Mouse (Mus musculus): ENCODE measurements around the gene Mapkapk3. TPM values are rescaled to one million over a fixed set of nuclear protein-coding genes. Genes with fewer than 3 reads are reported as not detected.
"Not testable (repeated sequence)": the region's sequence is repeated elsewhere in the genome, so short reads cannot be mapped to it uniquely, and the experiment has no call there.

Mapkapk3 gene
- polyA plus RNA-seq, 1 experiment from 2014 or later: 3.9 TPM

DNA sequence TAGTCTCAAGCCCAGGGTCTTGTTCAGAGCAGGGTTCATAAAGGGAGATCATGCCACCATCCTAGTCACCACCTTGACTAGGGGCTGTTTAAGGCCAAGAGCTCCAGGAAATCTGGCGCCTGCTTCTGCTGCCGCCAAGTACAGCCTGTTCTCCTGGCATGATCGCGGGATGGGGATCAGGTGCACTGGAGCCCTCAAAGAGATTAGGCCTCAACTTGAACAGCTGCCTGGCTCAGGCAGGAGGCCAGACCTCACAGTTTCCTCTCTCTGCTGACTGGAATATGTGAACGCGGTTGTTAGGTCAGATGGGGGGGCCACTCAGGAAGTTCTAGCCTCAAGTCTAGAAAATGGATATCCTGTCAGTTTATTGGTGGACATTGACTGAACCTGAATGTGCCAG lies 33.9 kb upstream of the Mapkapk3 start:
- no peak for DNase-seq (ENCODE audit: low spot score)
- H3K4me1 ChIP-seq: peaks cover 16% of the 10 kb centered on the region
- H3K27ac ChIP-seq (replicated peaks): no peak overlapping the region
- H3K36me3 ChIP-seq: peaks cover 16% of the 10 kb centered on the region
- no peaks in the 10 kb centered on the region for H3K9me3 ChIP-seq (replicated peaks)
- no peak overlapping the region for H3K4me3 ChIP-seq
- H3K27me3 ChIP-seq (ENCODE audit: low read depth, poor library complexity, severe bottlenecking): no peaks in the 10 kb centered on the region
- 81% methylated on average over 6 of the region's 6 CpGs for WGBS

DNA sequence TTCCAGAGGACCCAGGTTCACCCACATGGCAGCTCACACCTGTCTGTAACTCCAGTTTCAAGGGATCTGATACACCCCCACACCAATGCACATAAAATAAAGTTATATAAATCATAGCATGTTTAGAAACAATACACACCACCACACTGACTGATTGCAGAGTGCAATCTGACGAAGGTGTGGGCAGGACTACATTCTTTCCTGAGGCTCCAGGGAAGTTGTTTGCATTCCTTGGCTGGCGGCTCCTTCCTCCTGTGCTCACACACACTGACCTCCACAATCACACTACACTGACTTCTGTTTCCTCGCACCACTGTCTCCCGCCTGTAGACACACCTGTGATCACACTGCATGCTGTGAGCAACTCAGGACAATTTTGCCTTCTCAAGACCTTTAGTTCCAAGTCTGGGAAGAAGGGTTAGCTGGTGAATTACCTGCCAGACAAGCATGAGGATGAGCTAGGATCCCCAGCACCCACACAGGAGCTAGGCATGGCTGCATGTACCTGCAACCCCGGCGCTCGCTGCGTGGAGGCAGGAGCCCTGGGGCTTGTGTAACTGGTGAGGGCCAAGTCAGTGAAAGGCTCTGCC lies 32.9 kb upstream of the Mapkapk3 start:
- WGBS: 86% methylated on average over 8 of the region's 8 CpGs
- Histone ChIP-seq H3K9me3 (replicated peaks) (no peaks in the 10 kb centered on the region), H3K36me3 (peaks cover 5% of the 10 kb centered on the region; the same call in 1 of the 2 replicates), H3K4me1 (peaks cover 16% of the 10 kb centered on the region), H3K4me3 (no peak overlapping the region), H3K27me3 (ENCODE audit: low read depth, poor library complexity, severe bottlenecking) (no peaks in the 10 kb centered on the region), H3K27ac (replicated peaks) (no peak overlapping the region)
- DNase-seq (ENCODE audit: low spot score): no peak

DNA sequence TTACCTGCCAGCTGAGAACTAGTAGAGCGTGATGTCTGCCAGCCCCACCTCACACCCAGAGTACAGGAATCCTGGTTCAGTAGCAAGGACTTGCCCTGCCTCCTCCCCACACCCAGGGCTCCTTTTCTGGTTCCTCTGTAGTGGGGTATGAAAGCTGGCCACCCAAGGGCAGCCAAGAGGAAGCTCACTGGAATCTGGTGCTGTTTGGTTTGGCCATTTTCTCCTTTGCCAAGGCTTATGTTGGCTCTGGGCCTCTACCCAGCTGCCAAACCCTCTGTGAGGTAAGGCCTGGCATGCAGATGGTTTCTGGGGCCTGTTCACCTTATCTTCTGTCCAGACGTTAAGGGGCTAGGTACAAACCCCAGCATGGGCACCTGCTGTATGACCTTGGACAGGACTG lies 26.1 kb upstream of the Mapkapk3 start:
- Histone ChIP-seq H3K4me3 (no peak overlapping the region), H3K9me3 (replicated peaks) (no peaks in the 10 kb centered on the region), H3K4me1 (no peaks in the 10 kb centered on the region; the same call in 1 of the 2 replicates), H3K27ac (replicated peaks) (no peak overlapping the region), H3K27me3 (ENCODE audit: low read depth, poor library complexity, severe bottlenecking) (no peaks in the 10 kb centered on the region), H3K36me3 (no peaks in the 10 kb centered on the region)
- 91% methylated on average over 2 of the region's 2 CpGs for WGBS
- DNase-seq (ENCODE audit: low spot score): no peak

DNA sequence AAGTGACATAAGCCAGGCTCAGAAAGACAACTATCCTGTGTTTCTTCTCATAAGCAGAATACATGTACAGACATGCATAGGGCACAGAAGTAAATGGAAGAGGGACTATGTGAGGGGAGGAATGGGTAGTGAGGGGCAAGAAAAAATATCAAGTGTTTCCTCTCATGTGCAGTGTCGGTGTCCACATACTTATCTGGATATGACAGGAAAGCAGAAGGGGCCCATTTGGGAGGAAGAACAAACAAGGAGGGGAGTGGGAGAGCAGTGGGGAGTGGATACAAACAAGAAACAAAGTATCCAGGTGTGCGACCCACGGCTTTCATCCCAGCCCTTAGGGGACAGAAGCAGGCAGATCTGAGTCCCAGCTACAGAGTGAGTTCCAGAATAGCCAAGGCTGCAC lies 24.2 kb upstream of the Mapkapk3 start:
- no peaks in the 10 kb centered on the region for H3K9me3 ChIP-seq (replicated peaks)
- H3K27ac ChIP-seq (replicated peaks): no peak overlapping the region
- no peak for DNase-seq (ENCODE audit: low spot score)
- no peak overlapping the region for H3K4me3 ChIP-seq
- H3K27me3 ChIP-seq (ENCODE audit: low read depth, poor library complexity, severe bottlenecking): no peaks in the 10 kb centered on the region
- WGBS: 91% methylated on average over 3 of the region's 3 CpGs
- no peaks in the 10 kb centered on the region for H3K36me3 ChIP-seq
- H3K4me1 ChIP-seq: no peaks in the 10 kb centered on the region; the same call in 1 of the 2 replicates

DNA sequence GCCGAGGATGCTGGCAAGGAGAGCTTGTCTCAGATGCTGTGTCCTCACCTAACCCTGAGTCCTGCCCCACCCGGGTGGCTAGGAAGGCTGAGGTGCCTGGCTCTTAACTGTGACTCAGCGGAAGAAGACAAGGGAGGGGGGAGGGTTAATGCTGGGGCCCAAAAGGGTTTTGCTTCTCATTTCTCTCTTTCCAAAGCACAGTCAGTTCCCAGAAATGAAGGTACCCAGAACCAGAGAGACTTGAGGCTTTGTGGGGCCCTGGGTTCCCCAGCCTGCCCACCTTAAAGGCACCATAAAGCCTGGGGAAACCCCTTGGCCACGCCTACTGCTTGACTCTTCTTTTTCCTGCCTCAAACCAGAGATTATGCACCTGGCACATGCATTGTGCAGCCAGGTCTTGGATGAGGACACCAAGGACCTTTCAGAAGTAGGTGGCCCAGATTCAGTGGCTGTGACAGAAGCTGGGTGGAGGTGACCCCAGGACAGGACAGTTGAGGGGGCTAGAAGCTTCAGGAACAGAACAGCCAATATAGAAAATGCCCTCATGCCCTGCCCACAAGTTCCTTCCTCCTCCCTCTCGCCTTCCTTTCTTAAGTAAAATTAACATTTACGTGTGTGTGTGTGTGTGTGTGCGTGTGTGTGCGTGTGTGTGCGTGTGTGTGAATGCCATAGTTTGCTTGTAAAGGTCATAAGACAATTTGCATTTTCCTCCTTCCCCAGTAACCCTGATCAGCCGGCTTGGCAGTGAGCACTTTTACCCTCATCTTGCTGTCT lies 23.3 kb upstream of the Mapkapk3 start:
- Histone ChIP-seq H3K4me1 (no peaks in the 10 kb centered on the region), H3K9me3 (replicated peaks) (no peaks in the 10 kb centered on the region), H3K27ac (replicated peaks) (no peak overlapping the region), H3K4me3 (no peak overlapping the region), H3K36me3 (no peaks in the 10 kb centered on the region), H3K27me3 (ENCODE audit: low read depth, poor library complexity, severe bottlenecking) (no peaks in the 10 kb centered on the region)
- 74% methylated on average over 10 of the region's 10 CpGs for WGBS
- DNase-seq (ENCODE audit: low spot score): no peak

DNA sequence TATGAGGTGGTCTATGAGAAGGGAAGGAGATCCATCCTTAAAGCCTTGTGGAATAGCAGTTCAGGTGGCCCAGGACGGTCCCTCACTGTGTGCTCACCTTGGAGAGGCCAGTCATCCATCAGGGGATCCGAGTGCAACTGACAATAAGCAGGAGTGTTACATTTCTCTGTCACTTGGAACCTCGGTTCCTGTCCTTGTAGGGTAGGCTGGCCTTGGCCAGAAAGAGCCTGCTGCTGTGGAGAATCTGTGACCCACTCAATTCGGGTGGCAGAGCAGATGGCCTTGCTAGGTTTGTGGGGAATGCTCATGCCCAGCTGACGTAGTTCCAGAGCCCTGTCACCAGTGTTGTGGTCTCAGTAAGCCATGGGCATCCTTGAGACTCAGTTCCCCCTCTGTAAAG lies 19.9 kb upstream of the Mapkapk3 start:
- Histone ChIP-seq H3K4me1 (no peaks in the 10 kb centered on the region), H3K4me3 (no peak overlapping the region), H3K27ac (replicated peaks) (no peak overlapping the region), H3K9me3 (replicated peaks) (no peaks in the 10 kb centered on the region), H3K27me3 (ENCODE audit: low read depth, poor library complexity, severe bottlenecking) (no peaks in the 10 kb centered on the region), H3K36me3 (no peaks in the 10 kb centered on the region)
- no peak for DNase-seq (ENCODE audit: low spot score)
- 81% methylated on average over 5 of the region's 5 CpGs for WGBS

DNA sequence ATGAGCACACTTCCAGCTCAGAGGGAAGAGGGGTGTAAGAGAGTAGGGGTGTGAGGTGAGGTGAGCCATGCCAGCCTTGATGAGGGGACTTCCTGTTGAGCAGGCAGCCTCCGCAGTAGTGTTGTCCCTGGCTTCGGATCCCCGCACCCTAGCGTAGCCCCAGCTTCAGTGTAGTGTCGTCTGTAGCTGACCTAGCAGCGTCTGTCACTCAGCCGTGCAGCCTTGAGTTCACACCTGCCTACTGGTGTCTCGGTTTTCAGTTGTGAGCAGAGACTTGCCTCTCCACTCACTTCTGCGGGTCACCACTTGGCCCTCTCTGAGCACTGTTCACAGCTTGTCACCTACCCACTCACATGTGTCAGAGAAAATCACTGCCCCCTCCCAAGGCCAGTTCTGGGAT lies 19.5 kb upstream of the Mapkapk3 start:
- DNase-seq (ENCODE audit: low spot score): no peak
- no peaks in the 10 kb centered on the region for H3K9me3 ChIP-seq (replicated peaks)
- no peak overlapping the region for H3K4me3 ChIP-seq
- WGBS: 85% methylated on average over 9 of the region's 9 CpGs
- no peaks in the 10 kb centered on the region for H3K4me1 ChIP-seq
- H3K27me3 ChIP-seq (ENCODE audit: low read depth, poor library complexity, severe bottlenecking): no peaks in the 10 kb centered on the region
- H3K36me3 ChIP-seq: no peaks in the 10 kb centered on the region
- no peak overlapping the region for H3K27ac ChIP-seq (replicated peaks)

DNA sequence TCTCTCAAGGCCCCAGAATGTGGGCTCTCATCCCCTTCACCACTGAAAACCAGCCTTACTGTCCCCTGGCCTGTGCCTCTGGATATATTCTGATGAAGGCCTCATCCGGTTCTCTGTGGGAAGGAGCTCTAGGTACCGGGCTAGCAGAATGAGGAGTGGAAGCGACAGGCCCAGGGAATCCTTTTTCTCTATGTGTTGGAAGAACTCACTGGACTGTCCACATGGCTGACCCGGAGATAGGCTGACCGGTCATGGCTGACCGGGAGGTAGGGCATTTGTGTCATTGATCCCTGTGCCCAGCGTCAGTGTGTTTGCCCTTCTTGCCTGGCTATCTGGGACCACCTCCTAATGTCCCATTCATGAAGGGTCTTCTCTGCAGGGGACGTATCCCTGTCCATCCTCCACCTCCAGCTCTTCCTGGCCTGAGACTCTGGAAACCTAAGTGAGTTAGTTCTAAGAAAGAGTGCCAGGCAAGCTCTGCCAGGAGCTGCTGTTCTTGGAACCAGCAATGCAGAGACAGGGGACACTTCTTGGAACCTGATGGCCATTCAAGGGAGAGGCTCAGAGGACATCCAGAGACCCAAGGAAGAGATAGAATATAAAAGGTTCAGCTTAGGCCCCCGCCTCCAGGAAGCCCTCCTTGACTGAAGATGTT lies 18.8 kb upstream of the Mapkapk3 start:
- no peak for DNase-seq (ENCODE audit: low spot score)
- no peak overlapping the region for H3K27ac ChIP-seq (replicated peaks)
- H3K9me3 ChIP-seq (replicated peaks): no peaks in the 10 kb centered on the region
- WGBS: 89% methylated on average over 9 of the region's 9 CpGs
- H3K4me3 ChIP-seq: no peak overlapping the region
- H3K36me3 ChIP-seq: no peaks in the 10 kb centered on the region
- no peaks in the 10 kb centered on the region for H3K27me3 ChIP-seq (ENCODE audit: low read depth, poor library complexity, severe bottlenecking)
- H3K4me1 ChIP-seq: no peaks in the 10 kb centered on the region

DNA sequence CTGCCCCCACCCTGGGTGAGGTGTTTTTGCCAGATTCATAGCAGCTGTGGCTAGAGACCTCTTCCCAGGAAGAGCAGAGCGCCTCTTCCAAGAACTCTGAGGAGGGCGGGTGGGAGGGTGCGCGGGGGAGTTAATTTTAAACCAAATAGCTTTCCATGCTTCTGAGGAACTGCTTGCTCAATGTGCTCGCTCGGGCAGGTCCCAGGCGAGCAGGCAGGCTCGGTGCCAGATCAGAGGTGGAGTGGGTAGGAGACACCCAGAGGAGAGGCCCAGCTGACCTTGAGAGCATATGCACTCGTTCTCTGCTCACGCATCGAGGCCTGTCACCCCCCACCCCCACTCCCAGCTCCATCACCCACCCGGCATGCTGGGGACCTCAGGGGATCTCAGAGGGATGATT lies 18.2 kb upstream of the Mapkapk3 start:
- Histone ChIP-seq H3K9me3 (replicated peaks) (no peaks in the 10 kb centered on the region), H3K36me3 (no peaks in the 10 kb centered on the region), H3K4me1 (no peaks in the 10 kb centered on the region), H3K27me3 (ENCODE audit: low read depth, poor library complexity, severe bottlenecking) (no peaks in the 10 kb centered on the region), H3K4me3 (no peak overlapping the region), H3K27ac (replicated peaks) (no peak overlapping the region)
- no peak for DNase-seq (ENCODE audit: low spot score)
- 81% methylated on average over 12 of the region's 12 CpGs for WGBS

DNA sequence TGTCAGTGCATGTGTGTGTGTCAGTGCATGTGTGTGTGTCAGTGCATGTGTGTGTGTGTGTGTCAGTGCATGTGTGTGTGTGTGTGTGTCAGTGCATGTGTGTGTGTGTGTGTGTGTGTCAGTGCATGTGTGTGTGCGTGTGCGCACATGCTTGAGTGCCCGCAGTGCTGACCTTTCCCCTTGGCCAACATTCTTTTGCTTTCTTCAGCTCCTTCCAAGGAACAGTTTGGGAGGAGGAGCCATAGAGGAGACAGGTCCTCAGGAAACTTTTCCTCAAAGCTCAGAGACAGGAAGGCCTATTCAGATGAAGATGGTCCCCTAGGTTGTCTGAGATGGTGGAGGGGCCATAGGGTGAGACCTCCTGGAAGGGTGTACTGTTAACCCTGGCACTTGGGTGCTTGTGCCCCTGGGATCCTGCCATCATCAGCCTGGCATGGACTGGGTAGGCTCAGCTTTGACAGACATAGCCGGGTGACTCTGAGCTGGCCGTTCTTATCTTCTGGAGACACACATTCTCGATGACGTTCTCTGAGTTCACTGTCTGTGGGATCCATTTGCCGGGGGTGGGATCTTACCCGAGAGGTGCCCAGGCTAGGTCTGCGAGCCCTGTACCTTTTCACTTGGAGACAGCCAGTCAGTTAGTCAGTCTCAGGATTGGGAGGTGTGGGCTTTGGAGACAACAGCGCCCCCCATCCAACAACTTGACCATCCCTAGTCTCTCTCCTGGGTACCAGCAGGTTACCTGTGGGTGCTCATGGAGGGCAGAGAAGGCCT lies 17.6 kb upstream of the Mapkapk3 start:
- H3K9me3 ChIP-seq (replicated peaks): no peaks in the 10 kb centered on the region
- DNase-seq (ENCODE audit: low spot score): no peak
- no peak overlapping the region for H3K27ac ChIP-seq (replicated peaks)
- 94% methylated on average over 11 of the region's 11 CpGs for WGBS
- H3K36me3 ChIP-seq: no peaks in the 10 kb centered on the region
- no peaks in the 10 kb centered on the region for H3K27me3 ChIP-seq (ENCODE audit: low read depth, poor library complexity, severe bottlenecking)
- no peaks in the 10 kb centered on the region for H3K4me1 ChIP-seq
- H3K4me3 ChIP-seq: no peak overlapping the region

DNA sequence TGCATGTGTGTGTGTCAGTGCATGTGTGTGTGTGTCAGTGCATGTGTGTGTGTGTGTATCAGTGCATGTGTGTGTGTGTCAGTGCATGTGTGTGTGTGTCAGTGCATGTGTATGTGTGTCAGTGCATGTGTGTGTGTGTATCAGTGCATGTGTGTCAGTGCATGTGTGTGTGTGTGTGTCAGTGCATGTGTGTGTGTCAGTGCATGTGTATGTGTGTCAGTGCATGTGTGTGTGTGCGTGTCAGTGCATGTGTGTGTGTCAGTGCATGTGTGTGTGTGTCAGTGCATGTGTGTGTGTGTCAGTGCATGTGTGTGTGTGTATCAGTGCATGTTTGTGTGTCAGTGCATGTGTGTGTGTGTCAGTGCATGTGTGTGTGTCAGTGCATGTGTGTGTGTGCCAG lies 17.0 kb upstream of the Mapkapk3 start:
- H3K27ac ChIP-seq (replicated peaks); H3K36me3 ChIP-seq; DNase-seq (ENCODE audit: low spot score); H3K4me3 ChIP-seq; H3K9me3 ChIP-seq (replicated peaks); H3K4me1 ChIP-seq; H3K27me3 ChIP-seq (ENCODE audit: low read depth, poor library complexity, severe bottlenecking): not testable (repeated sequence)
- 90% methylated on average over 1 of the region's 1 CpGs for WGBS

DNA sequence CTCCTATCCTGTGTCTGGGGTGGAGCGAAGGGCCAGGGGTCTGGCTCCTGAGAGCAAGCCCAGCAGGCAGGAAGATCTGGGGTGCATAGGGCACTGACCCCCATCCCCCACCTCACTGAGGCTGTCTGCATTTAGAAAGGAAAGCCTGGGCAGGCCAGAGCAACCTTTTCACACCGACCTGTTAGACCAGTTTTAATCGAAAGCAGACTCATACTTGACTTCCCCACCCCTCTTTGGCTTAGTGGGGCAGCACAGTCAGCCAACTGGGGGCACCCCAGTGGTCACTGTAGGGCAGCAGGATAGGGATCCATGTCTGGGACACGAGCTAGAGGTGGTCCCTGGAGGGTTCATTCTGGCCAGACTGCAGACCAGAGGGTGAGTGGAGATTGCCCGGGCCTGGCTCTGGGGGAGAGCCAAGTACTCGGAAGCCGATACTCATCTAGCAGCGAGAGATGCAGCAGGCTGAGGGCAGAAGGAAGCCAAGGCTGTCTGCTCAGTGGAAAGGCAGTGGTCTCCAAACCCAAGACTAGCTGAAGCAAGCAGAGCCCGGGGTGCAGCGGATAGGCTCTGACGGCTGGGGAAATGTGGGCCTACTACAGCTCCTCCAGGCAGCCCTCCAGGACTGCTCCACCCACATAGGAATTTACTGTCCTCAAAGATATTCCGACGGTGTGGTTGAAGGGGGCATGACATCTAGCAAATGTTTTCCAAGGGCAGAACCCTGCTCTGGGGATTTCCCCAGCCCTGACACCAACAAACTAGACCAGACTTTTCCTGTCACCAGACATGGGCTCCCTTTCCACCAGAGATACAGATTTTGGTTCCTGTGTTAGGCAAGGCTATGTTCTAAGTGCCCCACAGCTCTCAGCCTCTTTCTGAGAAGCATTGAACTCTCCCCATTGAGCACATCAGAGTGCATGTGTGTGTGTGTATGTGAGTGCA lies 16.2 kb upstream of the Mapkapk3 start:
- H3K4me1 ChIP-seq: no peaks in the 10 kb centered on the region
- no peaks in the 10 kb centered on the region for H3K9me3 ChIP-seq (replicated peaks)
- H3K27me3 ChIP-seq (ENCODE audit: low read depth, poor library complexity, severe bottlenecking): no peaks in the 10 kb centered on the region
- H3K4me3 ChIP-seq: no peak overlapping the region
- peaks cover 13% of the 10 kb centered on the region for H3K36me3 ChIP-seq
- H3K27ac ChIP-seq (replicated peaks): no peak overlapping the region
- no peak for DNase-seq (ENCODE audit: low spot score)
- WGBS: 74% methylated on average over 13 of the region's 13 CpGs

All from midbrain, embryonic 10.5 days (tissue).